Mouse (Mus musculus): ENCODE data around the gene Nsrp1. TPM values are rescaled to one million over a fixed set of nuclear protein-coding genes. Genes with fewer than 3 reads are reported as not detected.

Gene Nsrp1
- total and polyA plus RNA-seq, 3 experiments: 8.8 to 45.7 (median 17.6) TPM

GRCm38 (mm10) chr11:77026559-77026958 lies 51.7 kb downstream of the Nsrp1 start:
- Histone ChIP-seq H3K79me2 (replicated peaks; ENCODE audit: control insufficient read depth, extremely low read depth, insufficient read depth, poor library complexity, severe bottlenecking) (no peaks in the 10 kb centered on the region), H3K4me2 (ENCODE audit: insufficient read depth, low read depth, poor library complexity, severe bottlenecking) (no peak overlapping the region), H3K27ac (ENCODE audit: insufficient read depth, low read depth) (no peak overlapping the region), H3K4me1 (ENCODE audit: control insufficient read depth in 1 of 2, insufficient read depth in 2 of 2) (no peaks in the 10 kb centered on the region), H3K9ac (ENCODE audit: insufficient read depth, low read depth) (no peak overlapping the region), H3K36me3 (replicated peaks in 1 of 2; ENCODE audit: control insufficient read depth in 1 of 2, insufficient read depth in 1 of 2, low read length in 1 of 2) (no peaks in the 10 kb centered on the region), H3K27me3 (replicated peaks) (peaks cover 10% of the 10 kb centered on the region), H3K4me3 (replicated peaks in 1 of 3; ENCODE audit: low read depth in 2 of 3, low read length in 2 of 3, poor library complexity in 1 of 3) (no peak overlapping the region), H3K9me3 (replicated peaks; ENCODE audit: low read length) (no peaks in the 10 kb centered on the region)
- dilution Hi-C loops (cut with MboI; ENCODE audit: extremely low pct_ligation_motif_present, extremely low pct_unique_long_range_greater_than_20kb, low sequenced_read_pairs) (no loop called here), in situ Hi-C loops (cut with MboI; ENCODE audit: low pct_ligation_motif_present, low pct_unique_long_range_greater_than_20kb, low sequenced_read_pairs) (no loop called here)
- TF ChIP-seq RAD21 (IDR thresholded peaks at IDR 0.05; ENCODE audit: low read depth, low read length) (peak; percentile 74), CTCF (conservative IDR thresholded peaks at IDR 0.05 in 1 of 2, IDR thresholded peaks at IDR 0.05 in 1 of 2; ENCODE audit: low read depth in 2 of 2, low read length in 2 of 2) (peak; percentile 52 to 75; a peak in 3 of 4 replicates), SMC3 (IDR thresholded peaks at IDR 0.05; ENCODE audit: low read depth, low read length) (peak; percentile 81), ZKSCAN1 (IDR thresholded peaks at IDR 0.05; ENCODE audit: borderline replicate concordance, low read depth, low read length) (no peak), E2F4 (IDR thresholded peaks at IDR 0.05; ENCODE audit: insufficient replicate concordance, low read depth, low read length) (no peak)
- DNase-seq (ENCODE audit: extremely low read depth): peak; percentile 24

GRCm38 (mm10) chr11:77021749-77022396 lies 56.4 kb downstream of the Nsrp1 start:
- no peak overlapping the region for H3K9ac ChIP-seq (ENCODE audit: insufficient read depth, low read depth)
- H3K27me3 ChIP-seq (replicated peaks): peaks cover 13% of the 10 kb centered on the region
- dilution Hi-C loops (cut with MboI; ENCODE audit: extremely low pct_ligation_motif_present, extremely low pct_unique_long_range_greater_than_20kb, low sequenced_read_pairs) (no loop called here), in situ Hi-C loops (cut with MboI; ENCODE audit: low pct_ligation_motif_present, low pct_unique_long_range_greater_than_20kb, low sequenced_read_pairs) (no loop called here)
- H3K4me2 ChIP-seq (ENCODE audit: insufficient read depth, low read depth, poor library complexity, severe bottlenecking): no peak overlapping the region
- H3K36me3 ChIP-seq (replicated peaks in 1 of 2; ENCODE audit: control insufficient read depth in 1 of 2, insufficient read depth in 1 of 2, low read length in 1 of 2): no peaks in the 10 kb centered on the region
- no peak for DNase-seq (ENCODE audit: extremely low read depth)
- H3K79me2 ChIP-seq (replicated peaks; ENCODE audit: control insufficient read depth, extremely low read depth, insufficient read depth, poor library complexity, severe bottlenecking): no peaks in the 10 kb centered on the region
- H3K4me3 ChIP-seq (replicated peaks in 1 of 3; ENCODE audit: low read depth in 2 of 3, low read length in 2 of 3, poor library complexity in 1 of 3): no peak overlapping the region
- H3K9me3 ChIP-seq (replicated peaks; ENCODE audit: low read length): no peaks in the 10 kb centered on the region
- TF ChIP-seq SIN3A (IDR thresholded peaks at IDR 0.05; ENCODE audit: low read length) (no peak), SMC3 (IDR thresholded peaks at IDR 0.05; ENCODE audit: low read depth, low read length) (no peak), CHD1 (IDR thresholded peaks at IDR 0.05; ENCODE audit: low read depth, low read length) (no peak), JUND (conservative IDR thresholded peaks at IDR 0.05; ENCODE audit: low read depth, low read length) (no peak), USF1 (IDR thresholded peaks at IDR 0.05; ENCODE audit: low read depth, low read length) (no peak), MYC (IDR thresholded peaks at IDR 0.05; ENCODE audit: low read depth, low read length) (no peak), ZC3H11A (IDR thresholded peaks at IDR 0.05; ENCODE audit: low read depth, low read length) (no peak), ETS1 (conservative IDR thresholded peaks at IDR 0.05; ENCODE audit: low read depth, low read length) (no peak), NRF1 (IDR thresholded peaks at IDR 0.05; ENCODE audit: low read depth, low read length) (no peak)
- no peak overlapping the region for H3K27ac ChIP-seq (ENCODE audit: insufficient read depth, low read depth)
- H3K4me1 ChIP-seq (ENCODE audit: control insufficient read depth in 1 of 2, insufficient read depth in 2 of 2): no peaks in the 10 kb centered on the region

- dilution Hi-C loops (cut with MboI; ENCODE audit: extremely low pct_ligation_motif_present, extremely low pct_unique_long_range_greater_than_20kb, low sequenced_read_pairs): no loop called here
- in situ Hi-C loops (cut with MboI; ENCODE audit: low pct_ligation_motif_present, low pct_unique_long_range_greater_than_20kb, low sequenced_read_pairs): no loop called here
- no peak overlapping the region for H3K9ac ChIP-seq (ENCODE audit: insufficient read depth, low read depth)
- TF ChIP-seq MAZ (IDR thresholded peaks at IDR 0.05; ENCODE audit: low read depth, low read length) (no peak), BHLHE40 (IDR thresholded peaks at IDR 0.05; ENCODE audit: low read depth, low read length) (no peak), CTCF (conservative IDR thresholded peaks at IDR 0.05 in 1 of 2, IDR thresholded peaks at IDR 0.05 in 1 of 2; ENCODE audit: low read depth in 2 of 2, low read length in 2 of 2) (no peak), ZMIZ1 (IDR thresholded peaks at IDR 0.05; ENCODE audit: low read depth, low read length) (no peak), IRF4 (IDR thresholded peaks at IDR 0.05; ENCODE audit: low read depth, low read length) (no peak), CHD2 (IDR thresholded peaks at IDR 0.05; ENCODE audit: low read length) (no peak), TBP (conservative IDR thresholded peaks at IDR 0.05; ENCODE audit: low read depth, low read length) (no peak), ZC3H11A (IDR thresholded peaks at IDR 0.05; ENCODE audit: low read depth, low read length) (no peak), MAFK (IDR thresholded peaks at IDR 0.05; ENCODE audit: insufficient replicate concordance, low read length) (no peak), RCOR1 (conservative IDR thresholded peaks at IDR 0.05; ENCODE audit: low read depth, low read length) (no peak), ELF1 (IDR thresholded peaks at IDR 0.05; ENCODE audit: low read depth, low read length) (no peak), MXI1 (IDR thresholded peaks at IDR 0.05; ENCODE audit: low read depth, low read length) (no peak)
- no peaks in the 10 kb centered on the region for H3K4me1 ChIP-seq (ENCODE audit: control insufficient read depth in 1 of 2, insufficient read depth in 2 of 2)
- no peak overlapping the region for H3K4me3 ChIP-seq (replicated peaks in 1 of 3; ENCODE audit: low read depth in 2 of 3, low read length in 2 of 3, poor library complexity in 1 of 3)
- H3K27me3 ChIP-seq (replicated peaks): peaks cover 20% of the 10 kb centered on the region
- H3K27ac ChIP-seq (ENCODE audit: insufficient read depth, low read depth): no peak overlapping the region
- H3K9me3 ChIP-seq (replicated peaks; ENCODE audit: low read length): no peaks in the 10 kb centered on the region
- no peak for DNase-seq (ENCODE audit: extremely low read depth)
- no peaks in the 10 kb centered on the region for H3K79me2 ChIP-seq (replicated peaks; ENCODE audit: control insufficient read depth, extremely low read depth, insufficient read depth, poor library complexity, severe bottlenecking)
- no peak overlapping the region for H3K4me2 ChIP-seq (ENCODE audit: insufficient read depth, low read depth, poor library complexity, severe bottlenecking)
- no peaks in the 10 kb centered on the region for H3K36me3 ChIP-seq (replicated peaks in 1 of 2; ENCODE audit: control insufficient read depth in 1 of 2, insufficient read depth in 1 of 2, low read length in 1 of 2)
Observed at GRCm38 (mm10) chr11:77019539-77019938, 58.7 kb downstream of the Nsrp1 start.

All from CH12.LX (cell line).